Mouse (Mus musculus) forebrain, postnatal 0 days (tissue): ENCODE measurements around the gene Dnajc12. TPM values are rescaled to one million over a fixed set of nuclear protein-coding genes. Genes with fewer than 3 reads are reported as not detected.

Experiments used
- ATAC-seq: fragments of 200-750 bp; cut with Nextera tagmentation; 2 replicates; pipeline ENCODE4 v1.8.0; 2017; ENCODE audit warnings: mild to moderate bottlenecking, moderate library complexity
- DNase-seq: peaks from one replicate; pipeline ENCODE4 v3.0.0-alpha.2; 2015
- H3K27ac ChIP-seq: fragments of 300-500 bp; sonication (generic); 2 replicates; pipeline ENCODE4 v1.5.1; 2014; ENCODE audit warnings: low read depth, mild to moderate bottlenecking, antibody characterized with exemption, low read length, moderate library complexity, mixed read lengths
- H3K27me3 ChIP-seq: fragments of 300-500 bp; sonication (generic); 2 replicates; pipeline ENCODE4 v1.6.1; 2014; ENCODE audit warnings: mild to moderate bottlenecking, low read length, mixed read lengths; ENCODE audit not compliant: insufficient read depth
- H3K36me3 ChIP-seq: fragments of 300-500 bp; sonication (generic); 2 replicates; pipeline ENCODE4 v1.6.1; 2014; ENCODE audit warnings: mild to moderate bottlenecking, moderate library complexity; ENCODE audit not compliant: insufficient read depth
- H3K4me1 ChIP-seq: fragments of 300-500 bp; sonication (generic); 2 replicates; pipeline ENCODE4 v1.6.1; 2014; ENCODE audit warnings: antibody characterized with exemption; ENCODE audit not compliant: insufficient read depth
- H3K4me2 ChIP-seq: fragments of 300-500 bp; sonication (generic); 2 replicates; pipeline ENCODE4 v1.6.1; 2014; ENCODE audit warnings: low read depth, mild to moderate bottlenecking, moderate library complexity
- H3K4me3 ChIP-seq: fragments of 300-500 bp; sonication (generic); 2 replicates; pipeline ENCODE4 v1.5.1; 2014; ENCODE audit warnings: low read depth, low read length, mixed read lengths
- H3K9ac ChIP-seq: fragments of 300-500 bp; sonication (generic); 2 replicates; pipeline ENCODE4 v1.6.1; 2014; ENCODE audit warnings: mild to moderate bottlenecking
- H3K9me3 ChIP-seq: fragments of 300-500 bp; sonication (generic); 2 replicates; pipeline ENCODE4 v1.6.1; 2016; ENCODE audit warnings: low read length
- CTCF ChIP-seq: sonication (generic); IDR thresholded peaks from 2 replicates; pipeline ENCODE4 v1.5.1; 2016; ENCODE audit warnings: antibody characterized with exemption, control low read depth, low read depth
- WGBS: fragments of 180-500 bp; shearing (Covaris S2); extraction: QIAGEN DNeasy Blood & Tissue Kit; methylation state at CpG from one replicate; pipeline ENCODE4 v1.1.7; 2014; 5-methylcytosine and 5-hydroxymethylcytosine counted together
- polyA plus RNA-seq: library from polyadenylated mRNA; unstranded; fragments of >200 nt; fragmentation: Nextera tagmentation; extraction: Ambion mirVana; gene quantifications from 2 replicates; pipeline ENCODE4 v1.2.1, GENCODE M21; 2015
- total RNA-seq: library from RNA; depleted of rRNA; stranded (reverse); fragments of >200 nt; gene quantifications from 2 replicates; pipeline ENCODE4 v1.2.3, GENCODE M21; 2014

Dnajc12 gene
- total and polyA plus RNA-seq, 2 experiments from 2014 or later, result 8.4 to 11.0 TPM

- Histone ChIP-seq H3K9me3 (no peaks in the 10 kb centered on the region), H3K4me1 (no peaks in the 10 kb centered on the region), H3K27ac (no peak overlapping the region), H3K27me3 (no peaks in the 10 kb centered on the region), H3K4me2 (no peak overlapping the region), H3K36me3 (no peaks in the 10 kb centered on the region), H3K9ac (no peak overlapping the region), H3K4me3 (no peak overlapping the region)
- TF ChIP-seq CTCF, result peak; percentile 43
- DNase-seq (peak; percentile 12), ATAC-seq (no peak)
These were observed 42.2 kb downstream of the Dnajc12 start for GRCm38 (mm10) chr10:63424475-63424814.

- 83% methylated on average over 8 of the region's 8 CpGs for WGBS
- no peak for DNase-seq
- H3K27ac ChIP-seq, result no peak overlapping the region
- H3K36me3 ChIP-seq, result no peaks in the 10 kb centered on the region
- no peaks in the 10 kb centered on the region for H3K9me3 ChIP-seq
- H3K9ac ChIP-seq, result no peak overlapping the region
- no peak for TF ChIP-seq CTCF
- ATAC-seq, result no peak
- H3K27me3 ChIP-seq, result no peaks in the 10 kb centered on the region
- H3K4me2 ChIP-seq, result no peak overlapping the region
- H3K4me1 ChIP-seq, result no peaks in the 10 kb centered on the region
- no peak overlapping the region for H3K4me3 ChIP-seq
These were observed 44.9 kb downstream of the Dnajc12 start for GRCm38 (mm10) chr10:63427146-63427545.

GRCm38 (mm10) chr10:63428243-63429022, 46.2 kb downstream of the Dnajc12 start:
- H3K4me3 ChIP-seq, result peak overlapping the region; percentile 79
- H3K27me3 ChIP-seq, result no peaks in the 10 kb centered on the region
- 0 out of 2 replicates have a peak overlapping the region, but pooled peaks have one; percentile 29 for H3K27ac ChIP-seq
- ATAC-seq (no peak), DNase-seq (peak; percentile 58)
- TF ChIP-seq CTCF, result peak; percentile 10; the same call in 1 of the 2 replicates
- H3K4me1 ChIP-seq, result no peaks in the 10 kb centered on the region
- H3K9me3 ChIP-seq, result no peaks in the 10 kb centered on the region
- H3K9ac ChIP-seq, result peak overlapping the region; percentile 42
- no peaks in the 10 kb centered on the region for H3K36me3 ChIP-seq
- 20% methylated on average over 19 of the region's 19 CpGs for WGBS
- peak overlapping the region; percentile 70 for H3K4me2 ChIP-seq

GRCm38 (mm10) chr10:63429023-63429340, 46.7 kb downstream of the Dnajc12 start:
- under 1% methylated on average over 11 of the region's 11 CpGs for WGBS
- ATAC-seq, result no peak
- Histone ChIP-seq H3K36me3 (no peaks in the 10 kb centered on the region), H3K4me3 (peak overlapping the region; percentile 79), H3K4me1 (no peaks in the 10 kb centered on the region), H3K9ac (peak overlapping the region; percentile 42), H3K4me2 (peak overlapping the region; percentile 70), H3K27ac (0 out of 2 replicates have a peak overlapping the region, but pooled peaks have one; percentile 29), H3K27me3 (no peaks in the 10 kb centered on the region), H3K9me3 (no peaks in the 10 kb centered on the region)
- DNase-seq, result no peak
- no peak for TF ChIP-seq CTCF

GRCm38 (mm10) chr10:63429380-63429779, 47.1 kb downstream of the Dnajc12 start:
- Histone ChIP-seq H3K4me2 (peak overlapping the region; percentile 70), H3K4me3 (peak overlapping the region; percentile 79), H3K4me1 (no peaks in the 10 kb centered on the region), H3K9me3 (no peaks in the 10 kb centered on the region), H3K27ac (peak overlapping the region; percentile 86), H3K27me3 (no peaks in the 10 kb centered on the region), H3K36me3 (no peaks in the 10 kb centered on the region), H3K9ac (peak overlapping the region; percentile 65)
- no peak for TF ChIP-seq CTCF
- peak; percentile 94 for ATAC-seq
- DNase-seq, result peak; percentile 100
- 3% methylated on average over 34 of the region's 34 CpGs for WGBS

GRCm38 (mm10) chr10:63429785-63430305, 47.6 kb downstream of the Dnajc12 start, which contains the start of gene Ctnna3:
Gene Ctnna3, plus strand, starts transcription at chr10:63430098.
- ATAC-seq (peak; percentile 95), DNase-seq (peak; percentile 95)
- Histone ChIP-seq H3K4me3 (peak within 1 kb of the TSS; percentile 79), H3K9me3 (no peaks in the 10 kb centered on the region), H3K27me3 (no peaks in the 10 kb centered on the region), H3K4me1 (no peaks in the 10 kb centered on the region), H3K27ac (peak within 1 kb of the TSS; percentile 86), H3K4me2 (peak within 1 kb of the TSS; percentile 70), H3K9ac (peak within 1 kb of the TSS; percentile 65), H3K36me3 (no peaks in the 10 kb centered on the region)
- WGBS, result 2% methylated on average over 55 of the region's 55 CpGs
- no peak for TF ChIP-seq CTCF

GRCm38 (mm10) chr10:63431221-63431736, 49.0 kb downstream of the Dnajc12 start:
- no peaks in the 10 kb centered on the region for H3K27me3 ChIP-seq
- no peak for DNase-seq
- peak; percentile 12; the same call in 1 of the 2 replicates for TF ChIP-seq CTCF
- no peak overlapping the region for H3K4me3 ChIP-seq
- H3K4me2 ChIP-seq, result no peak overlapping the region
- no peak overlapping the region for H3K9ac ChIP-seq
- H3K27ac ChIP-seq, result no peak overlapping the region
- H3K9me3 ChIP-seq, result no peaks in the 10 kb centered on the region
- H3K36me3 ChIP-seq, result no peaks in the 10 kb centered on the region
- no peaks in the 10 kb centered on the region for H3K4me1 ChIP-seq
- ATAC-seq, result no peak
- WGBS, result 94% methylated on average over 7 of the region's 7 CpGs
